Mouse (Mus musculus) adipocyte (in vitro differentiated cells): ENCODE results near the gene Rdh9.
"Not testable (repeated sequence)": the region's sequence is repeated elsewhere in the genome, so short reads cannot be mapped to it uniquely, and the experiment has no call there.

Experiments used
- DNase-seq: peaks from one replicate; pipeline ENCODE4 v3.0.0-alpha.2; 2016; ENCODE audit warnings: low spot score

Gene Rdh9

DNA sequence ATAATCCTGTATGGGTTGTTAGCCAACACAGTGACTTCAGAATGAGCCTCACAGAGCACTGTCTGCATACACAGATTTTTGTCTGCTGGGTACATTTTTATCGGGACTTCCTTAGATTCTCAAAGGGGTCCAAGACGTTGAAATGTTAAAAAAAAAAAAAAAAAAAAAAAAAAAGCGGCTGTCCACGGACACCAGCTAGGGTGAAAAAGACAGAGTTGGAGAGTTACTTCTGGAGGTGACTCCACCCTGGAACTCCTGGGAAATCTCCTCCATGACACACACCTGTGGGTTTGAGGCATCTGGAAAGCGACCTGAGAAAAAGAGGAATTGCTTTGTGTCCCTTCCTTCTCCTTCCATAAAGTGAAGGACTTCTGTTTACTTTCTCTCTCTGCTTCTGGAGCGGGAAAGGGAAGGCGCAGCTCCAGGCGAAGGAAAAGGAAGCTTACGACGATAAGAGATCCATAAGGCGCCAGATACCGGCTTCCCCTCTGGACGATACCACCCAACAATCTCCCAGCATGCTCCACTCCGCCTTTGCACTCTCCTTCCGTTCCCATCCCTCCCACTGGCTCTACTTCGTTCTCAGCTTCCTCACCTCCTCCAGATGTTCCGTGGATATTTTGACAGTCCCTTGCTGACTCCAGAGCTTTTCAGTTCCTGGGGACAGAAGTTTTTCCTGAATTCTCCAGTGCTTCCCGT is 20.3 kb upstream of the Rdh9 start:
- DNase-seq, result no peak

DNA sequence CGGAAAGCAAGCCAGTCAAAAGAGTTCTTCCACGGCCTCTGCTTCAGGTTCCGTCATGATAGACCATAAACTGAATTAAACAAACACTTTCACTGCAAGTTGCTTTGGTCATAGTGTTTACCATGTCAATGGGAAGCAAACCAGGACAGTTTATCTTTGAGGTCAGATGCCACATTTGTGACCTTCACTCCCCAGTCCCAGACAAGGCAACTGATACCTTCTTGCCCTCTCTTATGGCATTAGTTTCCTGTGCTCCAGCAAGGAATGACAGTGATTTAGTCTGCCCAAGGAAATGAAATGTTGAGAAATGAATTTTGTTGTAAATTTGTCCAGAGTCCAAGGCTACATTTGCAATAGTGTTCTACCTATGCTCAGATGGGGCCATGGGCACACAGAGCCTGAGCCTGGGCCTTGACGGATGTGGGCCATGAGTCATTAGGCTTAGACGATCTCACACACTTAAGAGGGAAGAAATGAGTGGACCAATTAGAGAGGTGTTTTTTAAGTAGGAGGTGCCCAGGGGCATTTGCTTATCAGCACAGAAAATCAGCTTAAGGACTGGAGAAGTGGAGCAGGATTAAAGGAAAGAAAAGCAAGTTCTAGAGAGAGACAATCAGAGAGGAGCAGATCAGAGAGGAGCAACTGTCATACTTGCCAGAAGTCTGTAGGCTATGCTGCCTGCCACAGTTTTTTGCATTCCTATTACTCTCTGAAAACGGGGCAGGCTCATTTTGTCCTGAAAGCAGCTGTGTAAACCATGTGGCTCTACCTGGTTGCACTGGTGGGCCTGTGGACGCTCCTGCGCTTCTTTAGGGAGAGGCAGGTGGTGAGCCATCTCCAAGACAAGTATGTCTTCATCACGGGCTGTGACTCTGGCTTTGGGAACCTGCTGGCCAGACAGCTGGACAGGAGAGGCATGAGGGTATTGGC is 16.7 kb upstream of the Rdh9 start, which contains the start of the genes Rdh1 and Rdh16f1:
Gene Rdh1, plus strand, starts transcription at position 541 of the 930 bp plus-strand sequence.
Gene Rdh16f1, plus strand, starts transcription at position 607 of the 930 bp plus-strand sequence.
- DNase-seq, result no peak

DNA sequence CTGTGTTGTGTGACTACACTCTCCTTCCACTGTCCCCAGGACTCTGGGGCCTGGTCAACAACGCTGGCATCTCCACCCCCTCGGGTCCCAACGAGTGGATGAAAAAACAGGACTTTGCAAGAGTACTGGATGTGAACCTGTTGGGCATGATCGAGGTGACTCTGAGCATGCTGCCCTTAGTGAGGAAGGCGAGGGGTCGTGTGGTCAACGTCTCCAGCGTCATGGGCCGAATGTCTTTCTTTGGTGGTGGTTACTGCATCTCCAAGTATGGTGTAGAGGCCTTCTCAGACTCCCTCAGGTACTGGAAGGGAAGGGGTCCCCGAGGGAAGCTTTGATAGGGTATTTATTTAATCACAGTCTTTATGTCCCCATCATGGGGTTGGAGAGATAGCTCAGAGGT is 13.3 kb upstream of the Rdh9 start:
- not testable (repeated sequence) for DNase-seq

DNA sequence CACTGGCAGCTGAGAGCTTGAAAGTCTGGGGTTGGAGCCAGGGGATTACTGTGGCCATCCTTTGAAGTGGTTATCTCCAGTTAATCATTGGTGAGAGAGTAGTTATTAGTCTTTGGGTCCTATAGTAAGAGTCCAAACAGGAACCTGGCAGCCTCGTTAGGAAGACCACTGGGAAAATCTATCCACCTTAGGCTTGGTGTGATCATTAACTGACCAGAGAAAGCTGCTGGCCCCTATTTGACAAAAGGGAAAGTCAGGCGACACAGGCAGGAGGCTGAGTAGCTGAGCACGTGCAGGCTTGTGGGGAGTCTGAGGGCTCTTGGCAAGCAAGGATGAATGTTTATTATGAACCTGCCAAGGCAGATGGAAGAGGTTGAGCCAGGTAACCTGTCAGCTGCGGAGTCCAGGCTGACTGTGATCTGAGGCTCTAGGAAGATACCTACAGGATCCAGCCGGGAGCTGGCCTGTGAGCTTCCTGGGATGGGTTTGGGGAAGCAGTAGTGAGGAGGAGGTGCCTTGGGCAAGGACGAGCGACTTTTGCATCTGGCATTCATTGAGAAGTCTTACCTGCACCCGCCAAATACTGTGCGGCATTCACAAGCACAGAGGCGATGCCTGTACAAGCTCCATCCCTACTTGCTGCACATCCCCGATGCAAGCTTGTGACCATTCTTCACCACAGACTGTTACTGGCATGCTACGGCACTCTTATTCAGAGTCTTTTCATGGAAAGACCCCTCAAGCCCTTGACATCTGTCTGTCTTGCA is 12.1 kb upstream of the Rdh9 start:
- no peak for DNase-seq

DNA sequence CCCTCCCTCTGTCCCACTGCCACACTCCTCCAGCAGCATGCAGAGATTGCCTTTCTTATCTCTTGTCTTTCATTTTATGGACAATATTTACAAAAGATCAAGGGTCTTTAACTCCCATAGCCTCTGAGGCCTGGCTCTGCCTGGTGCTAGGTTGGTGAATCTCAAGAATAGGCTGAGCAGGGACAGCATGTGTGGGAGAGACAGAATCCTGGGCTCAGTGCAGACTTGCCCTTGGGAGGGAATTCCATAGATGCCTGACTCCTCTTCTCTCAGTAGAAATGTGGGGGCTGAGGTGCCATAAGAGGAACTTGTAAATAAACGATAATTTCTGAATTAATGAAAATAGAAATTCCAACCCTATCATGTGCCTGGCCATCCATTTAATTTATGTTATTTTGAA is 9.6 kb upstream of the Rdh9 start:
- no peak for DNase-seq

DNA sequence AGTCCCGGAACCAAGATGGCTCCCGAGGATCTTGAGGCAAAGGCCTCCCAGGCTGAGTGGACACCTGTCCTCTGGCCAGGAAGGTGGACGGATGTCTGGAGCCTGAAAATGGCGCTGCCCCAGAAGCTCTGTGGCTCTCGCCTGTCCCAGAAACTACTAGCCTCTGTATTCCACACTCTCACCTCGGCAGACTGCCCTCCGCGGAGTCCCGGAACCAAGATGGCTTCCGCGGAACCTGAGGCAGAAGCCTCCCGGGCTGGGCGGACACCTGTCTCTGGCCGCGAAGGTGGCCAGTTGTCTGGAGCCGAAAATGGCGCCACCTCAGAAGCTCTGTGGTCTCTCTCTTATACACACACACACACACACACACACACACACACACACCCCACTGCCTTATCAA is 6.1 kb downstream of the Rdh9 start:
- not testable (repeated sequence) for DNase-seq

DNA sequence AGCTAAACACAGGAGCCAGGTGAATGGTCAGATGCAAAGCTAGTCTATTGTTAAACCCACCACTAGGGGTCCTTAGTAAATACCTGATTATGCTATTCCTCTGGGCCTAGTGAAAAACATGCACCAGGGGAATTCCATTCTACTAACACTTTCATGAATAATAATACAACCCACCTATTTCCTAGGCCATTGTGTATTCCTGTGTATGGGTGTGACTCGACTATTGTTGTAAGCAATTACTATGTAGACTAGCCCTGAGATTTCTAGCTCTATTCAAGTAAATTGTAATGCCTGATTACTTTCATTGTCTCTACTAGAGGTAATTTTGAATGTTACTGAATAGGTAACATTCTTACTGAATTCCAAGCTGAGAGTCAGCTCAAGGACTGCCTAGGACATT is 9.2 kb downstream of the Rdh9 start:
- DNase-seq, result not testable (repeated sequence)

DNA sequence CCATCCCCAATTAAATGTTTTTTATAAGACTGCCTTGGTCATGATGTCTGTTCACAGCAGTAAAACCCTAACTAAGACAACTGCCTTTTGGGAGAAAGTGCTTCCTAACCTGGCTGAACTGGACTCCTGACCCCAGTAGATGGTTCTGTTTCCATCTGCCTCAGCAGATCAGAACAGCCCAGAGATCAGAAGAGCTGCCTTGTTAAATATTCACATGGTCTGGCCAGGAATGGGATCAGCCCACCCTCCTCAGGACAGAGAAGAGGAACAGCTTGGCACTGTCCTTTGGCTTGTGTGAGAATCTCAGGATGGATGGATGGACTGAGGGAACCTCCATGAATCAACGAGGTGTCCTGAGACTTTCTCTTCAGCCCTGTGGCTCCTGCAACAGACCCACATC is 23.1 kb downstream of the Rdh9 start:
- no peak for DNase-seq

DNA sequence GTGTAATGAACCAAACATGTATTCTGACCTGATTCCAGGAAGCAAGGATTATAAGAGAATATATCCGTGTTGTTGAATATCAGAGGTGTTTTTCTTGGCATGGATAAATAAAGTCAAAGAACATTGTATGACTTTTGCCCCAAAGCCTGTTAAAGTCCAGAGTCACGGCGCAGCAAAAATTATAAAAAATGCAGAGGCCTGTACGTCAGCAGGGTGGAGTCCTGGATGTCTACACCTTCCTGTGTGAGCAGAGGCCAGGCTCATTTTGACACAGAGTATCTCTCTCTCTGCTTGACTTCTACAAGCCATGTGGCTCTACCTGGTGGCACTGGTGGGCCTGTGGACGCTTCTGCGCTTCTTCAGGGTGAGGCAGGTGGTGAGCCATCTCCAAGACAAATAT is 24.7 kb downstream of the Rdh9 start, which contains the start of gene Rdh16:
Gene Rdh16, plus strand, starts transcription at position 262 of the 400 bp plus-strand sequence.
- no peak for DNase-seq

DNA sequence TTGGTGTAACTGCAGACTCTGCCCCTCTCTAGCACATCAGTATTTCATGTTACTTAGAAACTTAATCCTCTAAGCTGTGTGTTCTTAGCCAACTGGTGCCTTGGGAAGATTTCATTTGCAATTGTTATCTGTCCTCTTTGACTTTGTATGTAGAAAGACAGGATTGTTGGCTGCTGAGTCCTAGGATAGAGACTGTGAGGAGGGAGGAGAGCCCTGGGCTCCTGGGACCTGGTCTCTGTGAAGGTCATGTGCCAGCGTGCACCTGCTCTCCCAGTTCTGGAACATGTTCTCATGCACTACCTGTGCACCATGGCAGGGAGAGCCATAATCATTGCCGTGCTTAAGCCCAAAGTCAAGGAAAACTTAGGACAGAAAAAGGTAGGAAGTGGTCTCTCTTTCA is 25.4 kb downstream of the Rdh9 start:
- DNase-seq, result no peak

DNA sequence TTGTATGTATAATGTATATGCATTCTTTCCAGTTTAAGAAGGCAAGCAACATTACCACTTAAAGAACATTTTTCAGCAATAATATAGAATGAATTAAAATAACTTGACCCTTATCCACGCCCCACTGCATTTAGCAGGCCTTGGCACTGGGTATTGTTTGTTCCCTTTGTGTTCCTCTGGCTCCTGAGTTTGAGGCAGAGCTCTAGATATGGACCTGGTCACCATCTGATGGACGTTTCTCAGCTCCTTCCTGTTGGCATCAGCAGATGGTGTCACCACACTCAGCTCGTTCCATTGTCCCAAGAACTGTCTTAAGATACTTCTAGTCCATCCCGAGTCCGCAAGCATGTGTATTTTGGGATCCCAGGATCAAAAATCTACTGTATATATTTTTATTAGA is 26.1 kb downstream of the Rdh9 start:
- DNase-seq, result no peak

DNA sequence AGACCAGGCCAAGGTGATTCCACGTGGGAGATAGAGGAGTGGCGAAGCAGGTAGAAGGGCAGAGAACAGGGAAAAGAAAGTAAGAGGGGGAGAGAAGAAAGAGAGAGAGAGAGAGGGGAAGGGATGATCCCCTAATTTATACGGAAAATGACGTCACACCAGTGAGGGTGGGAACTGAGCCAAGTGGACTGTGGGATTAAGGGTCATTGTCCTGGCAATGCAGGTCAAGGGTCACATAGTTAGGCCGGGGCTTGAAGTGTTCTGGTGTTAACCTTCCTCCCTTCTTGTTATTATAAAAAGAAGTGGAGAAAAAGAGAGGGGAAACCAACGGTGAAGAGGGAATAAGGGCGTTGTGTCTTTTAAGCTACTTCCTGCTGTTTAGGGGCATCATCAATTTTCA is 28.2 kb downstream of the Rdh9 start:
- no peak for DNase-seq

DNA sequence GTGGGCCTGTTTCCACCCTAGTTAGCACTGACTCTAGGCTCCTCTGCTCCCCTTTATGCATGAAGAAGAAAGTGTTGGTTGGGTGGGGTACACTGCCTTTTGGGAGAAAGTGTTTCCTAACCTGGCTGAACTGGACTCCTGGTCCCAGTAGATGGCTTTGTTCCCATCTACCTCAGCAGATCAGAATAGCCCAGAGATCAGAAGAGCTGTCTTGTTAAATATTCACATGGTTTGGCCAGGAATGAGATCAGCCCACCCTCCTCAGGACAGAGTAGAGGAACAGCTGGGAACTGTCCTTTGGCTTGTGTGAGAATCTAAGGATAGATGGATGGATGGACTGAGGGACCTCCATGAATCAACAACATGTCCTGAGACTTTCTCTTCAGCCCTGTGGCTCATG is 39.7 kb downstream of the Rdh9 start:
- no peak for DNase-seq

DNA sequence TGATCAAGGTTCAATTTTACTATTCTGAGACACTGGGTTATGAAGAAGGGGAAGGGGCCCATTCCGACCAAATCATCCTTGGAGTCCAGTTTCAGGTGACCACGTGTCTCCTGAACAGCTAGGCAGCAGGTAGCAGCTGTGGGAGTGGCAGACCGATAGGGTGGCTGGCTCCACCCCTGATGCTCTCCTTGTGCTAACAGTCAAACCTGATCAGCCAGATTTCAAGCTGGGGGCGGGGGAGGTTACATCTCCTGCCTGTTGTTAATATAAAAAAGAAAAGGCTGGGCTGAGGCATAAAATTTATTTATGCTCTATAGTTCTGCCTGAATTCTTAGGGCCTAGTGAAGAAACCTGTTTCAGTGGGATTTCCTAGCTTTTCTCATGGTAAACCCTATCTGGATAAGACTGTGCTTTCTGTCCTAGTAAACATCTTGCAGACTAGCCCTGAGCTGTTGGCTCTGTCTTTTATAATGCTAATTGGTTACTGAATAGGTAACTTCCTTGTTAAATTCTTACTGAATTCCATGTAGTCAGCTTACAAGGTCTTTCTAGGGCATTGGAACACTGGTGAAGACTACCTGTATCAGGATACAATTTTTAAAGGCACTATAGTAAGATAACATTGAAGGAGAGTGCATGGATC is 41.2 kb downstream of the Rdh9 start:
- not testable (repeated sequence) for DNase-seq

DNA sequence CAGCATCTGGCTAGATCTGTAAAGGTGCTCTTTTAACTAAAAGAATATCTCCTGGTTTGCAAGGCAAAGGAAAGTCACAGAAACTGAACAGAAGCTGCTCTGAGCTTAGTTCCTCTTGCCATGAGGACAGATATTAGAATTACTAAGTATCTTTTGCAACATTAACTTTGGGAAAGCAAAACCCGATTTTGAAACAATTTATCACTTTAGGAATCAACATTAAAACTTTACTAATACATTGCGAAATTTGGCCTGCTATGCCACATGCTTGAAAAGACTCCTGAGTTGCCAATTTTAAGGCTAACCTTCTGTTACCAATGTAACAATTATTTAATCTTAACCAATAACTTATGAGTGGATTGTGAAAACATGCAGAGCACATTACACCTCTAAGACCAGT is 45.6 kb downstream of the Rdh9 start:
- DNase-seq, result not testable (repeated sequence)

DNA sequence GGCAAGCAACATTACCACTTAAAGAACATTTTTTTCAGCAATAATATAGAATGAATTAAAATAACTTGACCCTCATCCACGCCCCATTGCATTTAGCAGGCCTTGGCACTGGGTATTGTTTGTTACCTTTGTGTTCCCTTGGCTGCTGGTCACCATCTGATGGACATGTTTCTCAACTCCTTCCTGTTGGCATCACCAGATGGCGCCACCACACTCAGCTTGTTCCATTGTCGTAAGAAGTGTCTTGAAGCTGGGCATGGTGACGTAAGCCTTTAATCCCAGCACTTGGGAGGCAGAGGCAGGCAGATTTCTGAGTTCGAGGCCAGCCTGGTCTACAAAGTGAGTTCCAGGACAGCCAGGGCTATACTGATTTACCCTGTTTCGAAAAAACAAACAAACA is 49.2 kb downstream of the Rdh9 start:
- peak; percentile 69 for DNase-seq

DNA sequence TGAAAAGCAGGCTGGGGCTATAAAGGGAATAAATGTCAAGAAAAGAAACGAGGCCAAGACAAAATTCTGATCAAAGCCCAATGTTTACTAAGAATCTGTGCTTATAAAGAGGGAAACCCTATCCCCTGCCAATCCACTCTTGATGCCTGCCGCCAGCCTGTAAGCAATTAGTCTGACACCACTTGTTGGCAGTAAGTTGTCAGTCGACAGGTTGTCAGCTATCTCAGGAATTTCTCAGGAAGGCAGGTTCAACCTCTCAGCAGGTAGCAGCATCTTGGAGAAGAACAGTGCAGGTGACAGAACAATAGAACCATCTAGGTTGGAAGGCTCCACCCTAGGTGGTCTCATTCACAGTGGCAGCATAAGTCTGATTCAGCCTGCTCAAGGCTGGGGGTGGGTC is 52.9 kb downstream of the Rdh9 start:
- no peak for DNase-seq

DNA sequence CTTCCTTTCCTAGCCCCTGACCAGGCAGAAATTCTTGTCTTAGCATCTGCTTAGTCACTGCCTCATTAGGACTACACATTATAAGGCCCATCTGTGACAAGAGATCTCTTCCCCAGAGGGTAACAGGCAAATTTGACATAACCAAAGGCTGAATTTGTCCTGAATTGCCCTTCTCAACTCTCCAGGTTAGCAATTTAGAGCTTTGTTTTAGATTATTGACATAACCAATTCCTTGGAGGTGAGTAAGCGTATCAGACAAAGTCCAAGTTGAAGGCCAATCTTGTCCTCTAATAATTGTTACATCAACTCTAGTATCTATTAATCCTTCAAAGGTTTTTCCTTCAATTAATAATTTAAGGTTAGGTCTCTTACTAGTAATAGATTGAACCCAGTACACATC is 58.0 kb downstream of the Rdh9 start:
- not testable (repeated sequence) for DNase-seq

DNA sequence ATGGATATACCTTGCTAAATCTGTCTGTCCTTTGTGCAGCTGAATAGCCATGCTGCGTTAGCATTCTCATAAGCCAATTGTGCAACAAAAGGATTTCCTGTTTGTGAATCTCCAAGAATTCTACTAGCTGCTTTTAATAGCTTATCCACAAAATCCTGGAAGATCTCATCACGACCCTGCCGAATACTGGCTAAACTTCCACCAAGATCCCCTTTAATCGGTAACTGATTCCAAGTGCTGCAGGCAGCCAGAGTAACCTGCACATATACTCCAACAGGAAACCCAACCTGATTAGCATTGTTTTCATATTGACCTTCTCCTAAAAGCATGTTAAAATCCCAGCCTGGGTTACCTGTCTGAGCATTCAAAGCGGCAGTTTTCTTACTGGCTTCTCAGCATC is 59.1 kb downstream of the Rdh9 start:
- no peak for DNase-seq

DNA sequence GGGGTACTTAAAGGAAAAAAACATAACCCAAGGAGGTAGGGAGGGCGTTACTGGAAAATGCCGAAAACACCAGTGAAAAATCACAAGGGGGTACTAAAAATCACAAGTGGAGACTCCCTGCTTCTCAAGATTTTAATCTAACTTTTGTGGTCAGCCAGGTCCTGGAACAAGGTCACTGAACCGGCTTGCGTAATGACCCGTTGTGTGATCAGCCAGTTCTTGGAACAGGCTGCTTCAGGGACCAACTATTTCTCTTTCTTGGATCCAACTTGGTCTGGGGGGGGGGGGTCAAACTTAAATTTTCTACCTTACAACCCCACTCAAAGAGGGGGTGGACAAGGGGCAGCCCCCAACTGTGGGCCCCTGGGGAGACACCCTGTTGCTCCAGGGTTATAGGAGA is 61.6 kb downstream of the Rdh9 start:
- DNase-seq, result not testable (repeated sequence)

DNA sequence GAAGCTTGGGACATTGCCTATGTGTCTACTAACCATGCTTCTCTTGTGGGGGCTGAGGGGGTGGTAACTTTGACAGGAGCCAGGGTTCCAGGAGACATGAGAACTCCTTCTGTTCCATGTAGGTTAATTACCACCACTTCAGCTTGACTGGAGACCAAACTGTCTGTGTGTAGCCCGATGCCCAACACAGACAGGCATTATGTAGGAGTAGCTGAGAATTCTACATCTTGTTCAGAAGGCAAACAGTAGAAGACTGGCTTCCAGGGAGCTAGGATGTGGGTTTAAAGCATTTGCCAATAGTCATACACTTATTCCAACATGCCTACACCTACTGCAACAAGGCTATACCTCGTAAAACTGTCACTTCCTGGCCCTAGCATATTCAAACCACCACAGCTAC is 62.4 kb downstream of the Rdh9 start:
- no peak for DNase-seq

DNA sequence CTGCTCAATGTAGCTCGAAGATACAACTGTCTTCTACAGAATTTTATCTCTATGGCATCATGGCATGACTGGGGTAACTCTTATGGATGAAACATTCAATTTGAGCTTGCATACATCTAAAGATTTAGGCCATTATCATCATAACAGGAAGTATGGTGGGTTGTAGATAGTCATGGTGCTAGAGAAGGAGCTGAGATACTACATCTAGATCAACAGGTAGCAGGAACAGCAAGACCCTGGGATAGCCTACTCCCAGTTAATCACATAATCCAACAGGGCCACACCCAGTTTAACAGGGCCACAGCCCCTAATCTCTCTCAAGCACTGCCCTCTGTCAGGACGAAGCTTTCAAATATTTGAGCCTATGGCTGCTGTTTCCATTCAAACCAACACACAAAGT is 64.6 kb downstream of the Rdh9 start:
- DNase-seq, result no peak
